Mouse (Mus musculus): ENCODE data around the gene Olfr845. TPM values are rescaled to one million over a fixed set of nuclear protein-coding genes. Genes with fewer than 3 reads are reported as not detected.

Olfr845 gene
- not detected in 2 replicates for polyA plus RNA-seq (2015; fragmentation: Nextera tagmentation; extraction: Ambion mirVana)

GRCm38 (mm10) chr9:19336157-19336556, at the start of gene Olfr845:
Gene Olfr845, plus strand, starts transcription at chr9:19336457.

DNA sequence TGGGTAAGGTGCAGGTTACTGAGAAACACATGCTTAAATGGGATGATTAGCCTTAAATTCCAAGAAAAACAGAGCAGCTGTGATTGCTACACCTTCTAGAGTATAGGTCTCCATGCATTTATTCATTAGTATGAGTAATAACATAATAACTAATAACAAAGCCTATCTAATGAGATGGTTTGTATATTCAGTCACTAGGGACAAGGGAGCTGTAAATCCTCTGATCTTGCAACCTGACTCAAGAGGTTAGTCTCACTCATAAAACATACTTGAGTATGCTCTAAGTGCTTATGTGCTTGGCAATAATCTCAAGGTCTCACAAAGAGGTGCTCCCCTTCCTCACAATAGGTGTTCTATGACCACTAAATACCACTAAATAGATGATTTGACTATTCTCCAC, 20.2 kb upstream of the Olfr845 start, which contains the start of gene Olfr844:
TSS of gene Olfr844 (plus strand) at position 301 of the 400 bp plus-strand sequence.

GRCm38 (mm10) chr9:19363905-19364304, 27.6 kb downstream of the Olfr845 start, which contains the start of gene Olfr846:
Gene Olfr846, minus strand, starts transcription at chr9:19364005.

DNA sequence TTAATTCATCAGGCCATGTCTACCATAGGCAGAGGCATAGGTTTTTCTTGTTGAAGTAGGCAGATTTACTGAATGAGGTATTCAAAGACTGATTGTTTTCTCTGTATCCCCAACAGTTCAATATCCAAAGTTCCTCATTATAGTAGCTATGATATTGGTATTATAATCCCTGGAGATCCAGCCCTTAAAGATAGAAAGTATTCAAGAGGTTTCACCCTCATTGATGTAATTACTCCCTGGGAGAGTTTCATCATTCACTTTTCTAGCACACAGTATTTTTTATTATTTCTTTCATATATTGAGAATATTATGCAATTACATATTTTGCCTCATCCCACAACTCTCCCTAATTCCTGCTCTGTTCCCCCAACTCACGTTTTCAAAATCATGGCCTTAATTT, 42.3 kb downstream of the Olfr845 start, which contains the start of gene Olfr847:
TSS of gene Olfr847 (minus strand) at position 101 of the 400 bp plus-strand sequence.

Other genes with a start within 250 kb of the Olfr845 start
- gene Olfr836, start 216.1 kb upstream of the Olfr845 start, polyA plus RNA-seq (2015; fragmentation: Nextera tagmentation; extraction: Ambion mirVana): not detected in 2 replicates
- gene Olfr837, start 200.1 kb upstream of the Olfr845 start, polyA plus RNA-seq (2015; fragmentation: Nextera tagmentation; extraction: Ambion mirVana): not detected in 2 replicates
- gene Olfr839-ps1, start 159.1 kb upstream of the Olfr845 start, polyA plus RNA-seq (2015; fragmentation: Nextera tagmentation; extraction: Ambion mirVana): not detected in 2 replicates
- gene Olfr843, start 84.5 kb upstream of the Olfr845 start, polyA plus RNA-seq (2015; fragmentation: Nextera tagmentation; extraction: Ambion mirVana): not detected in 2 replicates
- gene Olfr844, start 20.1 kb upstream of the Olfr845 start, polyA plus RNA-seq (2015; fragmentation: Nextera tagmentation; extraction: Ambion mirVana): not detected in 2 replicates
- gene Olfr846, start 27.5 kb downstream of the Olfr845 start, polyA plus RNA-seq (2015; fragmentation: Nextera tagmentation; extraction: Ambion mirVana): not detected in 2 replicates
- gene Olfr847, start 42.2 kb downstream of the Olfr845 start, polyA plus RNA-seq (2015; fragmentation: Nextera tagmentation; extraction: Ambion mirVana): not detected in 2 replicates
- gene Olfr849, start 103.8 kb downstream of the Olfr845 start, polyA plus RNA-seq (2015; fragmentation: Nextera tagmentation; extraction: Ambion mirVana): not detected in 2 replicates
- not detected in 2 replicates for gene Olfr850, start 141.8 kb downstream of the Olfr845 start, polyA plus RNA-seq (2015; fragmentation: Nextera tagmentation; extraction: Ambion mirVana)
- not detected in 2 replicates for gene Olfr851, start 156.8 kb downstream of the Olfr845 start, polyA plus RNA-seq (2015; fragmentation: Nextera tagmentation; extraction: Ambion mirVana)
- not detected in 2 replicates for gene Olfr853, start 204.6 kb downstream of the Olfr845 start, polyA plus RNA-seq (2015; fragmentation: Nextera tagmentation; extraction: Ambion mirVana)
- not detected in 2 replicates for gene Olfr854, start 230.9 kb downstream of the Olfr845 start, polyA plus RNA-seq (2015; fragmentation: Nextera tagmentation; extraction: Ambion mirVana)
- not detected in 2 replicates for gene Olfr855, start 246.2 kb downstream of the Olfr845 start, polyA plus RNA-seq (2015; fragmentation: Nextera tagmentation; extraction: Ambion mirVana)